Comparison of ENCODE assay signal across 9 mouse cellular contexts in the genomic region with DNA sequence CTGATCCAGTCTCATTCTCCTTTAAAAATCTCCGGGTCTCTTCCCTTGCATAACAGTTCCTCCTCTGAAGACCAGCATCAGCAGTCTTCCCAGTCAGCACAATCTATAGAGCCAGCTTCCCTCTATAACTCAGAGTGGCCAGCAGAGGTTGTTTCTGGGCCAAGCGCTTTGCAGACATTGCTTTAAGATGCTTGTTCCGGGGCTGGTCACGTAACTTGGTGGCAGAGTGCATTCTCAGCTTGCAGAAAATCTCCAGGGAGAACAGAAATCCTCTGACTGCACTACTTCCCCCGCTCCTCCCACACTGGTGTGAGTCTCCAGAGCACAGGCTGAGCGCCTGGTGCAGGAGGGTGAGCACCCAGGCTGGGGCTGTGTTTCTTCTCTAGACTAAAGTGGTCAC.
DNase-seq lines count a peak whose midpoint lies in the region; ATAC-seq and TF ChIP-seq lines count a peak whose summit lies in the region.
"Had no signal": no experiment of that assay in that cellular context is flagged by ENCODE, and none has a peak within 500 bp of the region (broad histone marks: within the 10 kb centered on the region; RNA-seq: fewer than 3 reads in every experiment).

No protein-coding gene starts in this region.

- H3K4me2 ChIP-seq in liver, postnatal 0 days (ENCODE audit: low read depth, low read length) = no peak overlapping the region
- no peak overlapping the region for H3K4me2 ChIP-seq in liver, embryonic 11.5 days
- H3K4me2 ChIP-seq in intestine, embryonic 16.5 days (ENCODE audit: low read depth, low read length) = no peak overlapping the region

- no peak for DNase-seq in liver, postnatal 0 days
- DNase-seq in liver, embryonic 11.5 days (ENCODE audit: low spot score) = no peak
- DNase-seq in heart, adult 18-20 months = peak; percentile 46 to 52
- peak; percentile 44 to 66 for DNase-seq in kidney, postnatal 4 days
- no peak for DNase-seq in c-Kit-positive CD71-positive TER-119-positive erythroid progenitor cells, embryonic 14.5 days (ENCODE audit: low spot score)

- no peak overlapping the region for H3K4me3 ChIP-seq in liver, postnatal 0 days (ENCODE audit: low read depth, low read length)
- no peak overlapping the region for H3K4me3 ChIP-seq in liver, embryonic 11.5 days (ENCODE audit: low read depth, low read length)
- H3K4me3 ChIP-seq in olfactory bulb, adult 2 months (ENCODE audit: insufficient read depth, low read depth, low read length) = no peak overlapping the region
- H3K4me3 ChIP-seq in intestine, embryonic 16.5 days (ENCODE audit: low read length) = no peak overlapping the region
- H3K4me3 ChIP-seq: myocyte had no signal

- ATAC-seq in liver, postnatal 0 days = peak; percentile 43; the same call in 1 of the 2 replicates
- no peak for ATAC-seq in liver, embryonic 11.5 days (replicated peaks; ENCODE audit: low FRiP score)
- ATAC-seq in common myeloid progenitor, adult 5-6 weeks (replicated peaks; ENCODE audit: low read depth, poor library complexity, severe bottlenecking) = peak; percentile 48; the same call in 1 of the 2 replicates
- ATAC-seq in intestine, embryonic 16.5 days = no peak

- TF ChIP-seq CTCF in liver, postnatal 0 days (IDR thresholded peaks at IDR 0.05; ENCODE audit: low read depth) = 0 out of 2 replicates have a peak, but pooled peaks have one; percentile 7
- TF ChIP-seq CTCF in olfactory bulb, adult 2 months (IDR thresholded peaks at IDR 0.05; ENCODE audit: insufficient read depth, low read depth, low read length) = no peak

- no peaks in the 10 kb centered on the region for H3K4me1 ChIP-seq in liver, postnatal 0 days (ENCODE audit: insufficient read depth)
- H3K4me1 ChIP-seq in liver, embryonic 11.5 days (replicated peaks; ENCODE audit: control insufficient read depth, insufficient read depth, low read length) = no peaks in the 10 kb centered on the region
- H3K4me1 ChIP-seq in olfactory bulb, adult 2 months (ENCODE audit: control insufficient read depth, insufficient read depth, low read length) = peaks cover 7% of the 10 kb centered on the region; the same call in 1 of the 2 replicates
- H3K4me1 ChIP-seq in intestine, embryonic 16.5 days (ENCODE audit: control insufficient read depth, insufficient read depth, low read length) = no peaks in the 10 kb centered on the region

- no peaks in the 10 kb centered on the region for H3K9me3 ChIP-seq in liver, postnatal 0 days (ENCODE audit: low read length)
- H3K9me3 ChIP-seq in liver, embryonic 11.5 days (ENCODE audit: control insufficient read depth, low read length) = no peaks in the 10 kb centered on the region
- no peaks in the 10 kb centered on the region for H3K9me3 ChIP-seq in intestine, embryonic 16.5 days (ENCODE audit: control insufficient read depth, low read length)

- no peak overlapping the region for H3K9ac ChIP-seq in liver, postnatal 0 days (replicated peaks)
- no peak overlapping the region for H3K9ac ChIP-seq in liver, embryonic 11.5 days (ENCODE audit: low read depth, low read length)
- H3K9ac ChIP-seq in intestine, embryonic 16.5 days (ENCODE audit: low read depth, low read length) = no peak overlapping the region

- no peak for TF ChIP-seq EP300 in liver, postnatal 0 days (IDR thresholded peaks at IDR 0.05; ENCODE audit: low read depth)

- no peaks in the 10 kb centered on the region for H3K27me3 ChIP-seq in liver, postnatal 0 days (ENCODE audit: insufficient read depth, low read length)
- H3K27me3 ChIP-seq in liver, embryonic 11.5 days (replicated peaks; ENCODE audit: control insufficient read depth, insufficient read depth, low read length) = no peaks in the 10 kb centered on the region
- H3K27me3 ChIP-seq in intestine, embryonic 16.5 days (replicated peaks; ENCODE audit: control insufficient read depth, insufficient read depth, low read length) = no peaks in the 10 kb centered on the region

- TF ChIP-seq POLR2A in olfactory bulb, adult 2 months (IDR thresholded peaks at IDR 0.05; ENCODE audit: insufficient read depth, low read depth, low read length) = no peak

- H3K36me3 ChIP-seq in liver, postnatal 0 days (replicated peaks; ENCODE audit: insufficient read depth, low read length) = no peaks in the 10 kb centered on the region
- no peaks in the 10 kb centered on the region for H3K36me3 ChIP-seq in liver, embryonic 11.5 days (ENCODE audit: control insufficient read depth, insufficient read depth, low read length)
- H3K36me3 ChIP-seq in intestine, embryonic 16.5 days (ENCODE audit: control insufficient read depth, insufficient read depth, low read length) = no peaks in the 10 kb centered on the region

- 28% methylated on average over 6 of the region's 6 CpGs for WGBS in liver, postnatal 0 days (ENCODE audit: insufficient replicate concordance)
- 54% methylated on average over 6 of the region's 6 CpGs for WGBS in liver, embryonic 11.5 days
- WGBS in olfactory bulb, adult 2 months = 28% methylated on average over 6 of the region's 6 CpGs
- 49% methylated on average over 6 of the region's 6 CpGs for WGBS in intestine, embryonic 16.5 days

- no peak overlapping the region for H3K27ac ChIP-seq in liver, postnatal 0 days (ENCODE audit: low read depth)
- no peak overlapping the region for H3K27ac ChIP-seq in liver, embryonic 11.5 days (ENCODE audit: low read depth, low read length)
- H3K27ac ChIP-seq in olfactory bulb, adult 2 months (ENCODE audit: insufficient read depth, low read depth, low read length) = 0 out of 2 replicates have a peak overlapping the region, but pooled peaks have one; percentile 34
- H3K27ac ChIP-seq in intestine, embryonic 16.5 days (ENCODE audit: low read length) = no peak overlapping the region

Comparison
In these comparisons a context has a peak if more than half of its experiments do, and no peak if none do; other contexts are left out.
1. ATAC-seq: peak in liver, postnatal 0 days (single experiment) and common myeloid progenitor, adult 5-6 weeks (single experiment); none in liver, embryonic 11.5 days (single experiment) and intestine, embryonic 16.5 days (single experiment).
2. DNase-seq: peak in heart, adult 18-20 months (2 of 2) and kidney, postnatal 4 days (2 of 2); none in liver, postnatal 0 days (single experiment), liver, embryonic 11.5 days (single experiment) and c-Kit-positive CD71-positive TER-119-positive erythroid progenitor cells, embryonic 14.5 days (single experiment).